Mouse (Mus musculus) heart, postnatal 14 days (tissue): ENCODE measurements around the gene Actl7b. TPM values are rescaled to one million over a fixed set of nuclear protein-coding genes. Genes with fewer than 3 reads are reported as not detected.

Source experiments
- DNase-seq, 2 experiments: peaks; one replicate each; pipeline ENCODE4 v3.0.0; 2021 to 2022
- intact Hi-C: fragments of 180-260 bp; cut with DNase I; formaldehyde crosslinking; loops from one replicate; pipeline ENCODE4 v1.15.1; 2025
- long read RNA-seq, 2 experiments: library from polyadenylated mRNA; stranded (forward); transcript quantifications; one replicate each; pipeline ENCODE4 v2.0.0; 2021
- total RNA-seq, 2 experiments: library from RNA; stranded (reverse); gene quantifications; 2 replicates each; pipeline ENCODE4 v1.2.3; 2021

Gene Actl7b
- total RNA-seq: under 1 TPM in 1 of 2 experiments, not detected in 1; 0.15 TPM
- long read RNA-seq, experiment 1: 0 reads
- long read RNA-seq, experiment 2: 0 reads

GRCm38 (mm10) chr4:56741041-56741493, at the start of gene Actl7b:
Gene Actl7b, minus strand, starts transcription at chr4:56741443.
- no peak for DNase-seq
- intact Hi-C loops: no loop called here

- intact Hi-C loops: no loop called here
These were observed 29.8 kb upstream of the Actl7b start for GRCm38 (mm10) chr4:56771065-56771464.

GRCm38 (mm10) chr4:56768913-56769312, 27.7 kb upstream of the Actl7b start:
- peak; percentile 52 to 74 for DNase-seq
- intact Hi-C loops: no loop called here

More at GRCm38 (mm10) chr4:56771065-56771464, 29.8 kb upstream of the Actl7b start:
- DNase-seq: no peak

GRCm38 (mm10) chr4:56767861-56768284, 26.6 kb upstream of the Actl7b start:
- peak; percentile 23 to 54 for DNase-seq
- intact Hi-C loops: no loop called here

GRCm38 (mm10) chr4:56757693-56758092, 16.4 kb upstream of the Actl7b start:
- DNase-seq: no peak
- intact Hi-C loops: no loop called here

GRCm38 (mm10) chr4:56756966-56757600, 15.8 kb upstream of the Actl7b start:
- intact Hi-C loops: no loop called here
- DNase-seq: no peak

- intact Hi-C loops: no loop called here
- DNase-seq: no peak
These were observed 14.8 kb upstream of the Actl7b start for GRCm38 (mm10) chr4:56756021-56756420.

GRCm38 (mm10) chr4:56747456-56747855, 6.2 kb upstream of the Actl7b start:
- intact Hi-C loops: no loop called here
- no peak for DNase-seq

- DNase-seq: no peak
- intact Hi-C loops: no loop called here
These were observed 5.1 kb upstream of the Actl7b start for GRCm38 (mm10) chr4:56746345-56746744.

GRCm38 (mm10) chr4:56743363-56744195, 2.3 kb upstream of the Actl7b start, which contains the start of gene Actl7a:
Gene Actl7a, plus strand, starts transcription at chr4:56743413.
- intact Hi-C loops: no loop called here
- DNase-seq: no peak

- DNase-seq: no peak
- intact Hi-C loops: no loop called here
These were observed 1.5 kb upstream of the Actl7b start for GRCm38 (mm10) chr4:56742698-56743097.

GRCm38 (mm10) chr4:56740611-56741010, 632 bp downstream of the Actl7b start:
- DNase-seq: no peak
- intact Hi-C loops: no loop called here

GRCm38 (mm10) chr4:56740020-56740485, 1.2 kb downstream of the Actl7b start, which contains the start of gene Gm26657:
Gene Gm26657, plus strand, starts transcription at chr4:56740070.
- DNase-seq: no peak
- intact Hi-C loops: no loop called here

- intact Hi-C loops: no loop called here
- DNase-seq: peak in 1 of 2 experiments; percentile 36
These were observed 15.4 kb downstream of the Actl7b start for GRCm38 (mm10) chr4:56725839-56726238.

- intact Hi-C loops: no loop called here
- DNase-seq: no peak
These were observed 18.0 kb downstream of the Actl7b start for GRCm38 (mm10) chr4:56723237-56723636.

- no peak for DNase-seq
- intact Hi-C loops: no loop called here
These were observed 18.9 kb downstream of the Actl7b start for GRCm38 (mm10) chr4:56722346-56722745.

GRCm38 (mm10) chr4:56721469-56721868, 19.8 kb downstream of the Actl7b start:
- intact Hi-C loops: no loop called here

GRCm38 (mm10) chr4:56720403-56720802, 20.8 kb downstream of the Actl7b start:
- DNase-seq: no peak
- intact Hi-C loops: no loop called here

More at GRCm38 (mm10) chr4:56721469-56721868, 19.8 kb downstream of the Actl7b start:
- DNase-seq: peak in 1 of 2 experiments; percentile 40

- peak in 1 of 2 experiments; percentile 12 for DNase-seq
These were observed 21.8 kb downstream of the Actl7b start for GRCm38 (mm10) chr4:56719456-56719855.

GRCm38 (mm10) chr4:56718573-56719442, 22.4 kb downstream of the Actl7b start:
- DNase-seq: no peak
- intact Hi-C loops: no loop called here

More at GRCm38 (mm10) chr4:56719456-56719855, 21.8 kb downstream of the Actl7b start:
- intact Hi-C loops: no loop called here
